In the genomic region with DNA sequence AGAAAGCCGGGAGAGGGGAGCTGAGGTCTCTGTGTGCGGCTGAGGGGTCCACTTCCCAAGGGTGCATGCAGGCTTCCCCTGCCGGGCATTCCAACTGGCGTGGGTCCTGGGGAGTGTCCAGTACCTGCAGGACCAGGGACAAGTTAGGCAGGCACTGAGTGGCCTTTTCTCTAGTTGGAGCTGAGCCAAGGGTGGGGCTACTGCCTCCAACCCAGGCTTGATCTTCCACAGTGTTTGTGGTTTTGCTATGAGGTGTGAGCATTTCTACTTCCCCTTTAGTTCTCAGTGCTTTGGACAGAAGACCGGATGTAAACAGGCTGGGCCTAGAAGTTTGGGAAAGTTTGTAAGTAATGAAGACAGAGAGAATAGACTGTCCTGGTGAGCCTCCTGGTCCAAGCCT, we compare ENCODE assay signal across 14 mouse cellular contexts. TPM values are rescaled to one million over a fixed set of nuclear protein-coding genes. Genes with fewer than 3 reads are reported as not detected.
A peak's percentile ranks its signal among the peaks of the same experiment; 100 is the strongest.
DNase-seq lines count a peak whose midpoint lies in the region; ATAC-seq and TF ChIP-seq lines count a peak whose summit lies in the region.
"Had no signal": no experiment of that assay in that cellular context is flagged by ENCODE, and none has a peak within 500 bp of the region (broad histone marks: within the 10 kb centered on the region; RNA-seq: fewer than 3 reads in every experiment).

No protein-coding gene starts in this region.

- no peak overlapping the region for H3K4me3 ChIP-seq in liver, postnatal 0 days (ENCODE audit: low read depth, low read length)
- H3K4me3 ChIP-seq: forebrain, embryonic 15.5 days; lung, embryonic 15.5 days; neural tube, embryonic 13.5 days had no signal

- intact Hi-C loops in heart, postnatal 10 days (cut with DNase I) = no loop called here

- no peak overlapping the region for H3K4me2 ChIP-seq in liver, postnatal 0 days (ENCODE audit: low read depth, low read length)
- H3K4me2 ChIP-seq: forebrain, embryonic 15.5 days; lung, embryonic 15.5 days; neural tube, embryonic 13.5 days had no signal

- H3K36me3 ChIP-seq in liver, postnatal 0 days (replicated peaks; ENCODE audit: insufficient read depth, low read length) = no peaks in the 10 kb centered on the region
- H3K36me3 ChIP-seq: forebrain, embryonic 15.5 days; lung, embryonic 15.5 days; neural tube, embryonic 13.5 days had no signal

- ATAC-seq in liver, postnatal 0 days = peak; percentile 87
- ATAC-seq: forebrain, embryonic 15.5 days had no signal

- no peak for TF ChIP-seq CTCF in liver, postnatal 0 days (IDR thresholded peaks at IDR 0.05; ENCODE audit: low read depth)

- WGBS in liver, postnatal 0 days (ENCODE audit: insufficient replicate concordance) = 32% methylated on average over 5 of the region's 5 CpGs

- H3K27me3 ChIP-seq in liver, postnatal 0 days (ENCODE audit: insufficient read depth, low read length) = peaks cover 13% of the 10 kb centered on the region; the same call in 1 of the 2 replicates
- H3K27me3 ChIP-seq: forebrain, embryonic 15.5 days had no signal

- peak; percentile 76 for DNase-seq in liver, postnatal 0 days
- no peak for DNase-seq in liver
- DNase-seq in heart, postnatal 10 days = peak; percentile 43 to 61
- DNase-seq in lung, postnatal 36 days = peak; percentile 79
- peak; percentile 82 for DNase-seq in urinary bladder, postnatal 14 days (ENCODE audit: low spot score)
- DNase-seq in frontal cortex, postnatal 14 days (ENCODE audit: low spot score in 2 of 2) = no peak
- no peak for DNase-seq in cerebellum, postnatal 14 days
- no peak for DNase-seq in MN1 (ENCODE audit: low spot score)
- DNase-seq: adrenal gland, postnatal 25 days; thymus, postnatal 14 days had no signal

- no peak overlapping the region for H3K27ac ChIP-seq in liver, postnatal 0 days (ENCODE audit: low read depth)
- H3K27ac ChIP-seq: forebrain, embryonic 15.5 days; lung, embryonic 15.5 days; neural tube, embryonic 13.5 days had no signal

- H3K9me3 ChIP-seq in liver, postnatal 0 days (ENCODE audit: low read length) = no peaks in the 10 kb centered on the region
- H3K9me3 ChIP-seq: forebrain, embryonic 15.5 days; lung, embryonic 15.5 days; neural tube, embryonic 13.5 days had no signal

- no peak for TF ChIP-seq EP300 in liver, postnatal 0 days (IDR thresholded peaks at IDR 0.05; ENCODE audit: low read depth)

- 0 out of 2 replicates have a peak, but pooled peaks cover 3% of the 10 kb centered on the region for H3K4me1 ChIP-seq in liver, postnatal 0 days (ENCODE audit: insufficient read depth)
- H3K4me1 ChIP-seq: forebrain, embryonic 15.5 days; neural tube, embryonic 13.5 days had no signal

- no peak overlapping the region for H3K9ac ChIP-seq in liver, postnatal 0 days (replicated peaks)
- H3K9ac ChIP-seq: forebrain, embryonic 15.5 days; lung, embryonic 15.5 days; neural tube, embryonic 13.5 days had no signal

RNA-seq across cellular contexts. Expression of a gene that starts 19.6 kb away (rescaled TPM):
- not detected in 2 replicates for polyA plus RNA-seq in liver, postnatal 0 days (2015; fragmentation: Nextera tagmentation; extraction: Ambion mirVana)
- not detected for total RNA-seq in heart, postnatal 10 days (2021)
- polyA plus RNA-seq: cortical plate, adult 2 months; lung, embryonic 15.5 days had no signal

RNA-seq across cellular contexts. Expression of a gene that starts 48.8 kb away (rescaled TPM):
- 3.7 and 4.1 TPM in 2 replicates for polyA plus RNA-seq in liver, postnatal 0 days (2015; fragmentation: Nextera tagmentation; extraction: Ambion mirVana)
- 10 to 100 TPM; 11.8 to 12.8 TPM for total RNA-seq in heart, postnatal 10 days (2021)

Comparison
In these comparisons a context has a peak if more than half of its experiments do, and no peak if none do; other contexts are left out.
1. DNase-seq: peak in liver, postnatal 0 days (single experiment), heart, postnatal 10 days (2 of 2), lung, postnatal 36 days (single experiment) and urinary bladder, postnatal 14 days (single experiment); none in liver (single experiment), frontal cortex, postnatal 14 days (0 of 2), cerebellum, postnatal 14 days (0 of 2) and MN1 (single experiment).